Comparison of ENCODE assay signal across 26 mouse cellular contexts in the genomic region with DNA sequence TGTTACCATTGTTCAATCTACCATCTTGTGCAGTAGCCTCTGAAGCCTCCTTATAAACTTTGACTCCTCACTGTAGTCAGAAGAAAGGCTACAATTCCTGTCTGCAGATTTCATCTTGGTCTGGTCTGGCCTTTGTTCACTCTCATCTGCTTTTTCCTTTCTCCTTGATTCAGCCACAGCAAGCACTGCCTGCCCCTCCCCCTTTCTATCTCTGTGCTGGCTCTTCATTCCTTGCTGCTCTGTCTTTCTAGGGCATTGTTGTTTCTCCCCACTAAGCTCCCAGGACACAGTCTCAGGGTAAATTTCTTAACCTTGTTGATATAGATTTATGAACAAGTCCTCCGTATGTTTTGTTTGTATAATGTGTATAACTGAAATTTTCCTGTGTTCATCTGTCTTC.
DNase-seq lines count a peak whose midpoint lies in the region; ATAC-seq and TF ChIP-seq lines count a peak whose summit lies in the region.
"Had no signal": no experiment of that assay in that cellular context is flagged by ENCODE, and none has a peak within 500 bp of the region (broad histone marks: within the 10 kb centered on the region; RNA-seq: fewer than 3 reads in every experiment).

No protein-coding gene starts in this region.

- H3K36me3 ChIP-seq in forebrain, embryonic 15.5 days: no peaks in the 10 kb centered on the region
- H3K36me3 ChIP-seq in forebrain, embryonic 13.5 days (ENCODE audit: poor library complexity, severe bottlenecking): no peaks in the 10 kb centered on the region
- no peaks in the 10 kb centered on the region for H3K36me3 ChIP-seq in hindbrain, postnatal 0 days (ENCODE audit: insufficient read depth, low read length)
- no peaks in the 10 kb centered on the region for H3K36me3 ChIP-seq in hindbrain, embryonic 12.5 days
- H3K36me3 ChIP-seq: embryonic facial prominence, embryonic 10.5 days; embryonic facial prominence, embryonic 15.5 days; heart, embryonic 10.5 days; heart, embryonic 15.5 days; stomach, embryonic 15.5 days had no signal

- no peak for ATAC-seq in forebrain, embryonic 15.5 days (replicated peaks)
- ATAC-seq in forebrain, embryonic 13.5 days: no peak
- no peak for ATAC-seq in hindbrain, postnatal 0 days
- ATAC-seq in hindbrain, embryonic 12.5 days (ENCODE audit: low FRiP score): no peak
- ATAC-seq: intestine, embryonic 16.5 days had no signal

- no peak overlapping the region for H3K4me3 ChIP-seq in forebrain, embryonic 15.5 days
- H3K4me3 ChIP-seq in forebrain, embryonic 13.5 days: no peak overlapping the region
- no peak overlapping the region for H3K4me3 ChIP-seq in hindbrain, postnatal 0 days (ENCODE audit: low read length)
- H3K4me3 ChIP-seq in hindbrain, embryonic 12.5 days: no peak overlapping the region
- H3K4me3 ChIP-seq: embryonic facial prominence, embryonic 10.5 days; embryonic facial prominence, embryonic 15.5 days; heart, embryonic 10.5 days; heart, embryonic 15.5 days; stomach, embryonic 15.5 days had no signal

- no peak overlapping the region for H3K4me2 ChIP-seq in forebrain, embryonic 15.5 days (replicated peaks)
- H3K4me2 ChIP-seq in forebrain, embryonic 13.5 days: no peak overlapping the region
- H3K4me2 ChIP-seq in hindbrain, postnatal 0 days (ENCODE audit: low read depth, low read length): no peak overlapping the region
- H3K4me2 ChIP-seq in hindbrain, embryonic 12.5 days (replicated peaks): no peak overlapping the region
- H3K4me2 ChIP-seq: embryonic facial prominence, embryonic 15.5 days; heart, embryonic 15.5 days; stomach, embryonic 15.5 days had no signal

- TF ChIP-seq CTCF in hindbrain, postnatal 0 days (IDR thresholded peaks at IDR 0.05; ENCODE audit: low read depth): no peak
- no peak for TF ChIP-seq CTCF in brain, embryonic 14.5 days (IDR thresholded peaks at IDR 0.05; ENCODE audit: borderline replicate concordance, extremely low read depth, insufficient read depth, insufficient read length)

- TF ChIP-seq POLR2A in brain, embryonic 14.5 days (IDR thresholded peaks at IDR 0.05; ENCODE audit: borderline replicate concordance, extremely low read depth, insufficient read depth, insufficient read length, poor library complexity, severe bottlenecking): no peak

- peak overlapping the region; percentile 61 for H3K27ac ChIP-seq in forebrain, embryonic 15.5 days (replicated peaks)
- no peak overlapping the region; the same call in 1 of the 2 replicates for H3K27ac ChIP-seq in forebrain, embryonic 13.5 days
- H3K27ac ChIP-seq in hindbrain, postnatal 0 days: no peak overlapping the region
- no peak overlapping the region for H3K27ac ChIP-seq in hindbrain, embryonic 12.5 days
- H3K27ac ChIP-seq: embryonic facial prominence, embryonic 10.5 days; embryonic facial prominence, embryonic 15.5 days; heart, embryonic 10.5 days; heart, embryonic 15.5 days; kidney, postnatal 0 days; liver, embryonic 14.5 days; macrophage; stomach, embryonic 15.5 days had no signal

- H3K4me1 ChIP-seq in forebrain, embryonic 15.5 days: 0 out of 2 replicates have a peak, but pooled peaks cover 4% of the 10 kb centered on the region
- no peaks in the 10 kb centered on the region for H3K4me1 ChIP-seq in forebrain, embryonic 13.5 days
- no peaks in the 10 kb centered on the region for H3K4me1 ChIP-seq in hindbrain, postnatal 0 days (ENCODE audit: insufficient read depth, low read length)
- no peaks in the 10 kb centered on the region for H3K4me1 ChIP-seq in hindbrain, embryonic 12.5 days
- H3K4me1 ChIP-seq: embryonic facial prominence, embryonic 10.5 days; embryonic facial prominence, embryonic 15.5 days; heart, embryonic 10.5 days; heart, embryonic 15.5 days; stomach, embryonic 15.5 days had no signal

- peak; percentile 2 for DNase-seq in hindbrain, postnatal 0 days (ENCODE audit: low spot score)
- DNase-seq in brain, embryonic 14.5 days (ENCODE audit: low read depth): peak; percentile 47
- peak; percentile 23 for DNase-seq in retina, embryonic 14.5 days (ENCODE audit: low spot score)
- DNase-seq: adrenal gland, postnatal 36 days; B cell, adult 2 months; cerebellum, adult 8-10 months; gastrocnemius, postnatal 25 days; heart, adult 11 months; kidney, adult 8-10 months; kidney, postnatal 4 days; liver; lung, adult 2 months; lung, postnatal 10 days; right cerebral cortex, postnatal 25 days had no signal

- WGBS in forebrain, embryonic 15.5 days: 68% methylated on average over 1 of the region's 1 CpGs
- WGBS in forebrain, embryonic 13.5 days: 69% methylated on average over 1 of the region's 1 CpGs
- WGBS in hindbrain, postnatal 0 days: 73% methylated on average over 1 of the region's 1 CpGs
- WGBS in hindbrain, embryonic 12.5 days: 79% methylated on average over 1 of the region's 1 CpGs

- H3K9me3 ChIP-seq in forebrain, embryonic 15.5 days: no peaks in the 10 kb centered on the region
- H3K9me3 ChIP-seq in forebrain, embryonic 13.5 days (replicated peaks): no peaks in the 10 kb centered on the region
- no peaks in the 10 kb centered on the region for H3K9me3 ChIP-seq in hindbrain, postnatal 0 days (ENCODE audit: low read length)
- H3K9me3 ChIP-seq in hindbrain, embryonic 12.5 days (replicated peaks): 0 out of 2 replicates have a peak, but pooled peaks cover 4% of the 10 kb centered on the region
- H3K9me3 ChIP-seq: embryonic facial prominence, embryonic 10.5 days; embryonic facial prominence, embryonic 15.5 days; heart, embryonic 10.5 days; heart, embryonic 15.5 days; stomach, embryonic 15.5 days had no signal

- no peak overlapping the region for H3K9ac ChIP-seq in forebrain, embryonic 15.5 days (replicated peaks)
- H3K9ac ChIP-seq in forebrain, embryonic 13.5 days: no peak overlapping the region
- no peak overlapping the region for H3K9ac ChIP-seq in hindbrain, postnatal 0 days (replicated peaks; ENCODE audit: low read length)
- no peak overlapping the region for H3K9ac ChIP-seq in hindbrain, embryonic 12.5 days
- H3K9ac ChIP-seq: embryonic facial prominence, embryonic 15.5 days; heart, embryonic 15.5 days; liver, embryonic 14.5 days; stomach, embryonic 15.5 days had no signal

- H3K27me3 ChIP-seq in forebrain, embryonic 15.5 days: no peaks in the 10 kb centered on the region
- H3K27me3 ChIP-seq in forebrain, embryonic 13.5 days: no peaks in the 10 kb centered on the region
- H3K27me3 ChIP-seq in hindbrain, postnatal 0 days (ENCODE audit: insufficient read depth, low read length): no peaks in the 10 kb centered on the region
- H3K27me3 ChIP-seq in hindbrain, embryonic 12.5 days: no peaks in the 10 kb centered on the region
- H3K27me3 ChIP-seq: embryonic facial prominence, embryonic 15.5 days; heart, embryonic 15.5 days; stomach, embryonic 15.5 days had no signal
